In genomic region chr4:136144126-136144926, GRCm38 (mm10) we compare ENCODE assay signal across 8 mouse cellular contexts. TPM values are rescaled to one million over a fixed set of nuclear protein-coding genes. Genes with fewer than 3 reads are reported as not detected.
DNase-seq lines count a peak whose midpoint lies in the region; ATAC-seq and TF ChIP-seq lines count a peak whose summit lies in the region.

No protein-coding gene starts in this region.

- peak overlapping the region; percentile 62 for H3K4me2 ChIP-seq in hindbrain, postnatal 0 days (ENCODE audit: low read depth, low read length)
- peak overlapping the region; percentile 61 for H3K4me2 ChIP-seq in liver, embryonic 13.5 days

- peaks cover 16% of the 10 kb centered on the region; the same call in 1 of the 2 replicates for H3K4me1 ChIP-seq in hindbrain, postnatal 0 days (ENCODE audit: insufficient read depth, low read length)
- H3K4me1 ChIP-seq in liver, embryonic 13.5 days (replicated peaks) = peaks cover 78% of the 10 kb centered on the region
- peaks cover 48% of the 10 kb centered on the region for H3K4me1 ChIP-seq in thymus, adult 2 months (replicated peaks; ENCODE audit: control insufficient read depth, insufficient read depth, low read length)

- peak overlapping the region; percentile 70 for H3K9ac ChIP-seq in hindbrain, postnatal 0 days (replicated peaks; ENCODE audit: low read length)
- H3K9ac ChIP-seq in liver, embryonic 13.5 days = peak overlapping the region; percentile 64

- peak overlapping the region; percentile 55 for H3K4me3 ChIP-seq in hindbrain, postnatal 0 days (ENCODE audit: low read length)
- peak overlapping the region; percentile 57 for H3K4me3 ChIP-seq in liver, embryonic 13.5 days (replicated peaks)
- peak overlapping the region; percentile 91 for H3K4me3 ChIP-seq in thymus, adult 2 months (ENCODE audit: control insufficient read depth, insufficient read depth, low read length)

- no peak for TF ChIP-seq CTCF in hindbrain, postnatal 0 days (IDR thresholded peaks at IDR 0.05; ENCODE audit: low read depth)
- TF ChIP-seq CTCF in thymus, adult 2 months (IDR thresholded peaks at IDR 0.05; ENCODE audit: borderline replicate concordance, control insufficient read depth, extremely low read depth, insufficient read depth, low read length, poor library complexity) = peak; percentile 46; the same call in 1 of the 2 replicates

- H3K9me3 ChIP-seq in hindbrain, postnatal 0 days (ENCODE audit: low read length) = no peaks in the 10 kb centered on the region
- no peaks in the 10 kb centered on the region for H3K9me3 ChIP-seq in liver, embryonic 13.5 days (replicated peaks)

- peak overlapping the region; percentile 80 for H3K27ac ChIP-seq in hindbrain, postnatal 0 days
- H3K27ac ChIP-seq in liver, embryonic 13.5 days = peak overlapping the region; percentile 74
- H3K27ac ChIP-seq in thymus, adult 2 months (ENCODE audit: control insufficient read depth, insufficient read depth, low read length) = peak overlapping the region; percentile 71

- no peaks in the 10 kb centered on the region for H3K36me3 ChIP-seq in hindbrain, postnatal 0 days (ENCODE audit: insufficient read depth, low read length)
- H3K36me3 ChIP-seq in liver, embryonic 13.5 days = no peaks in the 10 kb centered on the region
- H3K36me3 ChIP-seq in thymus, adult 2 months (ENCODE audit: control insufficient read depth, insufficient read depth, low read length) = peaks cover 5% of the 10 kb centered on the region; the same call in 1 of the 2 replicates

- TF ChIP-seq POLR2A in thymus, adult 2 months (IDR thresholded peaks at IDR 0.05; ENCODE audit: control insufficient read depth, extremely low read depth, insufficient read depth, low read length, poor library complexity) = peak; percentile 69

- no peak for ATAC-seq in hindbrain, postnatal 0 days
- ATAC-seq in liver, embryonic 13.5 days (ENCODE audit: low read depth) = 0 out of 2 replicates have a peak, but pooled peaks have one; percentile 1
- no peak for ATAC-seq in erythroid progenitor cell, adult 5-6 weeks (replicated peaks; ENCODE audit: low FRiP score, poor library complexity, severe bottlenecking)

- peak; percentile 53 to 56 for DNase-seq in CD8-positive naive resting alpha-beta T cell, adult 2 months (ENCODE audit: low read depth in 2 of 2, low spot score in 2 of 2)
- peak; percentile 89 for DNase-seq in adrenal gland, postnatal 14 days
- peak; percentile 44 to 65 for DNase-seq in gastrocnemius, adult 8-10 months (ENCODE audit: low spot score in 2 of 2)
- DNase-seq in hindbrain, postnatal 0 days (ENCODE audit: low spot score) = peak; percentile 42
- DNase-seq in liver, embryonic 13.5 days = peak; percentile 42
- peak; percentile 78 for DNase-seq in naive thymus-derived CD4-positive, alpha-beta T cell, adult 2 months (ENCODE audit: low read depth)
- peak; percentile 85 for DNase-seq in thymus, adult 2 months

- peaks cover 19% of the 10 kb centered on the region for H3K27me3 ChIP-seq in hindbrain, postnatal 0 days (ENCODE audit: insufficient read depth, low read length)
- peaks cover 100% of the 10 kb centered on the region for H3K27me3 ChIP-seq in liver, embryonic 13.5 days
- H3K27me3 ChIP-seq in thymus, adult 2 months (ENCODE audit: control insufficient read depth, insufficient read depth, low read length) = no peaks in the 10 kb centered on the region

- WGBS in hindbrain, postnatal 0 days = under 1% methylated on average over 50 of the region's 50 CpGs
- WGBS in liver, embryonic 13.5 days (ENCODE audit: insufficient replicate concordance) = under 1% methylated on average over 50 of the region's 50 CpGs
- WGBS in thymus, adult 2 months = under 1% methylated on average over 50 of the region's 50 CpGs

RNA-seq across cellular contexts. Expression of gene Id3, which starts 1.0 kb away (rescaled TPM):
- total RNA-seq in adrenal gland, postnatal 14 days (2021) = 91.3 and 98.0 TPM in 2 replicates
- 10 to 100 TPM in 1 of 4 experiments, 1 to 10 TPM in 3; 8.7 to 16.7 (median 9.6) TPM for total RNA-seq in gastrocnemius, adult 8-10 months (2022)
- total RNA-seq in hindbrain, postnatal 0 days (2014; rRNA removed) = 204 and 344 TPM in 2 replicates
- polyA plus RNA-seq in hindbrain, postnatal 0 days (2015; fragmentation: Nextera tagmentation; extraction: Ambion mirVana) = 253 and 254 TPM in 2 replicates
- polyA plus RNA-seq in liver, embryonic 13.5 days (2015; fragmentation: Nextera tagmentation; extraction: Ambion mirVana) = 48.1 and 51.3 TPM in 2 replicates
- polyA plus RNA-seq in thymus, adult 2 months (2012; rRNA removed) = 312 and 357 TPM in 2 replicates
- 14.7 TPM in 1 of 2 replicates, not detected in the other for total RNA-seq in erythroid progenitor cell, adult 5-6 weeks (2015; ENCODE audit: low replicate concordance)
- 2.7 TPM in 1 of 2 replicates, not detected in the other for total RNA-seq in erythroid progenitor cell, adult 5-6 weeks (2017; ENCODE audit: low replicate concordance)

RNA-seq across cellular contexts. Expression of gene E2f2, which starts 27.9 kb away (rescaled TPM):
- 12.0 and 13.6 TPM in 2 replicates for total RNA-seq in adrenal gland, postnatal 14 days (2021)
- total RNA-seq in gastrocnemius, adult 8-10 months (2022) = 1 to 10 TPM in 3 of 4 experiments, under 1 TPM in 1; 0.85 to 1.7 (median 1.5) TPM
- total RNA-seq in hindbrain, postnatal 0 days (2014; rRNA removed) = 3.5 and 3.7 TPM in 2 replicates
- polyA plus RNA-seq in hindbrain, postnatal 0 days (2015; fragmentation: Nextera tagmentation; extraction: Ambion mirVana) = 2.3 and 2.4 TPM in 2 replicates
- polyA plus RNA-seq in liver, embryonic 13.5 days (2015; fragmentation: Nextera tagmentation; extraction: Ambion mirVana) = 64.7 and 72.1 TPM in 2 replicates
- 164 and 208 TPM in 2 replicates for polyA plus RNA-seq in thymus, adult 2 months (2012; rRNA removed)
- total RNA-seq in erythroid progenitor cell, adult 5-6 weeks (2015; ENCODE audit: low replicate concordance) = 276 and 287 TPM in 2 replicates
- total RNA-seq in erythroid progenitor cell, adult 5-6 weeks (2017; ENCODE audit: low replicate concordance) = 288 and 298 TPM in 2 replicates

Comparison
In these comparisons a context has a peak if more than half of its experiments do, and no peak if none do; other contexts are left out.
1. RNA of gene E2f2, which starts 27.9 kb away (total RNA-seq): 276 to 298 TPM in erythroid progenitor cell, adult 5-6 weeks; 12.0 to 13.6 TPM in adrenal gland, postnatal 14 days, 3.5 to 3.7 TPM in hindbrain, postnatal 0 days and 0.85 to 1.7 TPM in gastrocnemius, adult 8-10 months; every median in the first group is over 10 times any median in the second.
2. Peak in every context shown above with its lines, with median percentiles within 50 percentile points of each other: DNase-seq, H3K27ac ChIP-seq and H3K4me3 ChIP-seq.